Mouse (Mus musculus): ENCODE measurements around the gene Eif2ak2. TPM values are rescaled to one million over a fixed set of nuclear protein-coding genes. Genes with fewer than 3 reads are reported as not detected.
A peak's percentile ranks its signal among the peaks of the same experiment; 100 is the strongest.

Eif2ak2 gene
- total and polyA plus RNA-seq, 2 experiments from 2014 or later: 3.3 to 4.0 TPM

- H3K27ac ChIP-seq (ENCODE audit: low read depth, low read length): no peak overlapping the region
- no peaks in the 10 kb centered on the region for H3K4me1 ChIP-seq (ENCODE audit: insufficient read depth, low read length)
- H3K4me3 ChIP-seq (ENCODE audit: low read depth, low read length): no peak overlapping the region
- no peaks in the 10 kb centered on the region for H3K27me3 ChIP-seq (ENCODE audit: insufficient read depth, low read length)
- ATAC-seq (ENCODE audit: low FRiP score) (no peak), DNase-seq (ENCODE audit: low spot score) (no peak)
- no peak overlapping the region for H3K4me2 ChIP-seq (ENCODE audit: low read depth, low read length, poor library complexity, severe bottlenecking)
- TF ChIP-seq CTCF (IDR thresholded peaks at IDR 0.05): no peak
- WGBS: 83% methylated on average over 9 of the region's 9 CpGs
- H3K9me3 ChIP-seq (ENCODE audit: low read length): no peaks in the 10 kb centered on the region
- H3K36me3 ChIP-seq (ENCODE audit: insufficient read depth, low read length): no peaks in the 10 kb centered on the region
- no peak overlapping the region for H3K9ac ChIP-seq (replicated peaks; ENCODE audit: low read length, poor library complexity, severe bottlenecking)
These were observed 8.6 kb upstream of the Eif2ak2 start for GRCm38 (mm10) chr17:78891020-78891419.

GRCm38 (mm10) chr17:78889184-78889583 lies 6.8 kb upstream of the Eif2ak2 start:
- Histone ChIP-seq H3K36me3 (ENCODE audit: insufficient read depth, low read length) (no peaks in the 10 kb centered on the region), H3K27me3 (ENCODE audit: insufficient read depth, low read length) (no peaks in the 10 kb centered on the region), H3K9ac (replicated peaks; ENCODE audit: low read length, poor library complexity, severe bottlenecking) (no peak overlapping the region), H3K4me2 (ENCODE audit: low read depth, low read length, poor library complexity, severe bottlenecking) (no peak overlapping the region), H3K9me3 (ENCODE audit: low read length) (no peaks in the 10 kb centered on the region), H3K27ac (ENCODE audit: low read depth, low read length) (no peak overlapping the region), H3K4me3 (ENCODE audit: low read depth, low read length) (no peak overlapping the region), H3K4me1 (ENCODE audit: insufficient read depth, low read length) (no peaks in the 10 kb centered on the region)
- WGBS: 28% methylated on average over 3 of the region's 3 CpGs
- DNase-seq (ENCODE audit: low spot score) (peak; percentile 78), ATAC-seq (ENCODE audit: low FRiP score) (peak; percentile 54; the same call in 1 of the 2 replicates)
- no peak for TF ChIP-seq CTCF (IDR thresholded peaks at IDR 0.05)

- Histone ChIP-seq H3K4me3 (ENCODE audit: low read depth, low read length) (no peak overlapping the region), H3K9me3 (ENCODE audit: low read length) (no peaks in the 10 kb centered on the region), H3K27ac (ENCODE audit: low read depth, low read length) (no peak overlapping the region), H3K9ac (replicated peaks; ENCODE audit: low read length, poor library complexity, severe bottlenecking) (no peak overlapping the region), H3K36me3 (ENCODE audit: insufficient read depth, low read length) (no peaks in the 10 kb centered on the region), H3K27me3 (ENCODE audit: insufficient read depth, low read length) (no peaks in the 10 kb centered on the region), H3K4me2 (ENCODE audit: low read depth, low read length, poor library complexity, severe bottlenecking) (no peak overlapping the region), H3K4me1 (ENCODE audit: insufficient read depth, low read length) (no peaks in the 10 kb centered on the region)
- DNase-seq (ENCODE audit: low spot score): peak; percentile 4
- no peak for TF ChIP-seq CTCF (IDR thresholded peaks at IDR 0.05)
- no peak for ATAC-seq (ENCODE audit: low FRiP score)
- WGBS: 93% methylated on average over 4 of the region's 4 CpGs
These were observed 6.2 kb upstream of the Eif2ak2 start for GRCm38 (mm10) chr17:78888554-78888953.

GRCm38 (mm10) chr17:78885286-78886065 lies 3.1 kb upstream of the Eif2ak2 start:
- Histone ChIP-seq H3K4me3 (ENCODE audit: low read depth, low read length) (no peak overlapping the region), H3K27me3 (ENCODE audit: insufficient read depth, low read length) (no peaks in the 10 kb centered on the region), H3K36me3 (ENCODE audit: insufficient read depth, low read length) (no peaks in the 10 kb centered on the region), H3K4me2 (ENCODE audit: low read depth, low read length, poor library complexity, severe bottlenecking) (no peak overlapping the region), H3K9ac (replicated peaks; ENCODE audit: low read length, poor library complexity, severe bottlenecking) (no peak overlapping the region), H3K27ac (ENCODE audit: low read depth, low read length) (no peak overlapping the region), H3K4me1 (ENCODE audit: insufficient read depth, low read length) (no peaks in the 10 kb centered on the region), H3K9me3 (ENCODE audit: low read length) (no peaks in the 10 kb centered on the region)
- ATAC-seq (ENCODE audit: low FRiP score): no peak
- 88% methylated on average over 5 of the region's 5 CpGs for WGBS
- no peak for TF ChIP-seq CTCF (IDR thresholded peaks at IDR 0.05)
- DNase-seq (ENCODE audit: low spot score): no peak

- WGBS: 87% methylated on average over 4 of the region's 4 CpGs
- H3K4me3 ChIP-seq (ENCODE audit: low read depth, low read length): no peak overlapping the region
- no peaks in the 10 kb centered on the region for H3K9me3 ChIP-seq (ENCODE audit: low read length)
- no peaks in the 10 kb centered on the region for H3K36me3 ChIP-seq (ENCODE audit: insufficient read depth, low read length)
- no peak for DNase-seq (ENCODE audit: low spot score)
- H3K9ac ChIP-seq (replicated peaks; ENCODE audit: low read length, poor library complexity, severe bottlenecking): no peak overlapping the region
- H3K27ac ChIP-seq (ENCODE audit: low read depth, low read length): no peak overlapping the region
- no peak for TF ChIP-seq CTCF (IDR thresholded peaks at IDR 0.05)
- H3K4me2 ChIP-seq (ENCODE audit: low read depth, low read length, poor library complexity, severe bottlenecking): no peak overlapping the region
- no peaks in the 10 kb centered on the region for H3K27me3 ChIP-seq (ENCODE audit: insufficient read depth, low read length)
- H3K4me1 ChIP-seq (ENCODE audit: insufficient read depth, low read length): no peaks in the 10 kb centered on the region
- no peak for ATAC-seq (ENCODE audit: low FRiP score)
These were observed 918 bp upstream of the Eif2ak2 start for GRCm38 (mm10) chr17:78883291-78883690.

GRCm38 (mm10) chr17:78881878-78882304 lies 482 bp downstream of the Eif2ak2 start:
- peak overlapping the region; percentile 55 for H3K9ac ChIP-seq (replicated peaks; ENCODE audit: low read length, poor library complexity, severe bottlenecking)
- peak overlapping the region; percentile 38 for H3K4me3 ChIP-seq (ENCODE audit: low read depth, low read length)
- TF ChIP-seq CTCF (IDR thresholded peaks at IDR 0.05): no peak
- no peaks in the 10 kb centered on the region for H3K36me3 ChIP-seq (ENCODE audit: insufficient read depth, low read length)
- H3K4me1 ChIP-seq (ENCODE audit: insufficient read depth, low read length): no peaks in the 10 kb centered on the region
- H3K9me3 ChIP-seq (ENCODE audit: low read length): no peaks in the 10 kb centered on the region
- DNase-seq (ENCODE audit: low spot score) (peak; percentile 33), ATAC-seq (ENCODE audit: low FRiP score) (peak; percentile 63)
- H3K4me2 ChIP-seq (ENCODE audit: low read depth, low read length, poor library complexity, severe bottlenecking): peak overlapping the region; percentile 76
- no peaks in the 10 kb centered on the region for H3K27me3 ChIP-seq (ENCODE audit: insufficient read depth, low read length)
- peak overlapping the region; percentile 67 for H3K27ac ChIP-seq (ENCODE audit: low read depth, low read length)
- WGBS: 26% methylated on average over 3 of the region's 7 CpGs

Data from midbrain, postnatal 0 days (tissue).